Mouse (Mus musculus) left cerebral cortex, adult 2 months (tissue): ENCODE data around the gene Dusp12. TPM values are rescaled to one million over a fixed set of nuclear protein-coding genes. Genes with fewer than 3 reads are reported as not detected.
A peak's percentile ranks its signal among the peaks of the same experiment; 100 is the strongest.

ENCODE experiments used
- DNase-seq, 2 experiments: peaks; one replicate each; pipeline ENCODE4 v3.0.0; 2021 to 2022; ENCODE audit warnings: low spot score in 2 of 2, mixed read lengths in 1 of 2; ENCODE audit errors: extremely low spot score in 1 of 2
- H3K27ac ChIP-seq: fragments of 200-600 bp; 2 replicates; pipeline ENCODE4 v1.8.1; 2022
- H3K4me3 ChIP-seq: fragments of 200-600 bp; 2 replicates; pipeline ENCODE4 v1.8.1; 2022
- CTCF ChIP-seq: fragments of 200-600 bp; IDR thresholded peaks from 2 replicates; pipeline ENCODE4 v1.8.1; 2022; ENCODE audit warnings: antibody characterized with exemption, mild to moderate bottlenecking, moderate library complexity
- intact Hi-C: fragments of 180-260 bp; cut with DNase I; formaldehyde crosslinking; loops from one replicate; pipeline ENCODE4 v1.15.1; 2025
- total RNA-seq, 2 experiments: library from RNA; stranded (reverse); gene quantifications; 2 replicates each; pipeline ENCODE4 v1.2.3; 2021

The Dusp12 gene
- total RNA-seq, 2 experiments from 2014 or later, result 14.3 to 15.5 TPM

DNA sequence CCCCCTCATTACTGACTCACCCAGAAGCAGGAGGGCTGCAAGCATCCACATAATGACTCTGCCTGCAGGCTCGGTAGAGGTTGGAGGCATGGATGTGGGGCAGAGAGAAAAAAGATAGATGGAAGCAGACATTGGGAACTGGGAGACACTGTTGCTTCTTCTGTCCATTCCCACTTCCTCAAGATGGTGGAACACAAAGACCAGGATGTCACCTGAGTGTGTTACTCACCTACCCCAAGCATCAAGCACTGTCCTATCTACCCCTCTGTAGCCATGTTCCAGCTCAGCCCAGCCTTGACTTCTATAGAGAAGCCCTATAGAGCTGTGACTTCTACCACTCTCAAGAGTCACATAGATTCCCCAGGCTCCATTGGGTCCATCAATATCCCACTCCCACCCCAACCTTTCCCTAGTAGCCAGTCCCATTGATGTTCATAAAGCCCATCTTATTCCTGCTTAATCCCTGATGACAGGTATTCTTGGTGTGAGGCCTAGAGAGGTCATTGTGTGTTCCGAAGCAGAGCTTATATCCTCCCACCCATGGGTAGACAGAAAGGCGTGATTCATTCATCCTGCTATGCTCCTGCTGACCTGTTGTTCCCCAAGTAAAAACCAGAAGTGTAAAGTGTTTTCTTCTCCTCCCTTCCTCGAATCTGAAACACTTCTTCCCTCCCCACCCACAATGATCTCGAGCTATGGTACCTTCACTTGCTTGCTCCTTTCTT is 27.7 kb upstream of the Dusp12 start, which contains the start of gene Fcrlb:
Fcrlb (minus strand) TSS at position 51 of the 725 bp plus-strand sequence.
- intact Hi-C loops, result no loop called here
- no peak for DNase-seq
- Histone ChIP-seq H3K27ac (no peak within 1 kb of the TSS), H3K4me3 (no peak within 1 kb of the TSS)
- no peak for TF ChIP-seq CTCF

- intact Hi-C loops, result no loop called here
- Histone ChIP-seq H3K4me3 (no peak overlapping the region), H3K27ac (no peak overlapping the region)
- no peak for TF ChIP-seq CTCF
- DNase-seq, result no peak
These were observed 26.7 kb upstream of the Dusp12 start for GRCm38 (mm10) chr1:170911907-170912660.

GRCm38 (mm10) chr1:170908341-170908740 is 23.0 kb upstream of the Dusp12 start:
- intact Hi-C loops, result loop anchor here (5.0 kb wide), 1 partner anchor 69 kb away; the partner anchor contains the start of gene Fcgr2b
- H3K4me3 ChIP-seq, result peak overlapping the region; percentile 61
- no peak for TF ChIP-seq CTCF
- DNase-seq, result no peak
- H3K27ac ChIP-seq, result no peak overlapping the region

DNA sequence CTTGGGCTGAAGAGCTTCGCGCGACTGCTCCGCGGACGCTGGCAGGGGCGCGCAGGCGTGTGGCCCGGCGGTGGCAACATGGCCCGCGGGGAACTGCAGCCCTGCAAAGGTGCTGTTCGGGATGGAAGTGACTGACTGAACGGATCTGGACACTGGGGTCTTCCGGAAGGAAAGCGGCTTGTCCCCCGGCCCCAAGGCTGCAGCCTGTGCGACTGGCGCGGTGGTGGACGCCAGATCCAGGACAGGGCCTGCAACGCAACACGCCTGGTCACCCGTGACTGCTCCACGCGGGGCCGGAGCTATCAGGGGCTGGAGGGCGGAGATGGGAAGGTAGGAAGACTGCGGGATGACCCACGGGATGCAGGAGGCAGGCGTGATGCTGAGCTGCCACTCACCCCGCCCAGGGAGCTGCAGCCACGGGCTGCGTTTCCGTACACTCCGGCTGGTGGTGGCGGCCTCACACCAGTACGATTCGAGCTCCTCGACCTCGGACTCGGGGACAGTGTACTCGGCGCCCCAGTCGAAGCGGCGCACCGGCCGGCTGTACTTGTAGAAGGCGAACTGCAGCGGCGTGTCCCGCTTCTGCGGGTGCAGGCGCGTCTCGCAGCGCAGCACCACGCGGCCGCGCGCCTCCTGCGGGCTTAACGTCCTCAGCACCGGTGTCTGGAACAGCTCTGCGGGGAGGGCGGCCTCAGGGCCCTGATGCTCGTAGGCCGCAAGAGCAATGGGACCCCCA is 22.3 kb upstream of the Dusp12 start:
- Histone ChIP-seq H3K27ac (no peak overlapping the region; the same call in 1 of the 2 replicates), H3K4me3 (peak overlapping the region; percentile 61)
- no peak for TF ChIP-seq CTCF
- DNase-seq, result peak; percentile 26 to 34
- intact Hi-C loops, result loop anchor here (5.0 kb wide), 1 partner anchor 70 kb away; the partner anchor contains the start of gene Fcgr2b

- DNase-seq, result no peak
- H3K27ac ChIP-seq, result no peak overlapping the region
- TF ChIP-seq CTCF, result no peak
- intact Hi-C loops, result loop anchor here (5.0 kb wide), 1 partner anchor 70 kb away; the partner anchor contains the start of gene Fcgr2b
- peak overlapping the region; percentile 61 for H3K4me3 ChIP-seq
These were observed 21.7 kb upstream of the Dusp12 start for GRCm38 (mm10) chr1:170907111-170907455.

DNA sequence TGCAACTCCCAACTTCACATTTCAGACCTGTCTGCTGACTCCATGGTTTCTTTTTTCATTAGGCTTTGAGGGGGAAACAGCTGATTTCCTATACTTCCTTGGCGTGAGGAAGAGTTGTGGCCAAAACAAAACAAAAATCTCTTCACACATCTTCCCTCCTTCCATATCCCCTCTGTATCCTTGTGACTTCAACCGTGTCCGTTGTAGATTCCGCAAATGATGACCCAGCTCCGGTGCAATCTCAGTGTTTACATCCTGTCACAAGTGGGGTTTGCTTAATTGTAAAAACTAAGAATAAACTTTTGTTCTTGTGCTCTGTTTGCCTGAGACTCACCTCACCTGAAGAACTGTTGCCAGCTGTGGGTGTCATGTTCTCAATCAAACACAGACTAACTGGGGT is 18.1 kb upstream of the Dusp12 start:
- intact Hi-C loops, result no loop called here
- Histone ChIP-seq H3K27ac (no peak overlapping the region), H3K4me3 (no peak overlapping the region)
- no peak for DNase-seq
- TF ChIP-seq CTCF, result no peak

DNA sequence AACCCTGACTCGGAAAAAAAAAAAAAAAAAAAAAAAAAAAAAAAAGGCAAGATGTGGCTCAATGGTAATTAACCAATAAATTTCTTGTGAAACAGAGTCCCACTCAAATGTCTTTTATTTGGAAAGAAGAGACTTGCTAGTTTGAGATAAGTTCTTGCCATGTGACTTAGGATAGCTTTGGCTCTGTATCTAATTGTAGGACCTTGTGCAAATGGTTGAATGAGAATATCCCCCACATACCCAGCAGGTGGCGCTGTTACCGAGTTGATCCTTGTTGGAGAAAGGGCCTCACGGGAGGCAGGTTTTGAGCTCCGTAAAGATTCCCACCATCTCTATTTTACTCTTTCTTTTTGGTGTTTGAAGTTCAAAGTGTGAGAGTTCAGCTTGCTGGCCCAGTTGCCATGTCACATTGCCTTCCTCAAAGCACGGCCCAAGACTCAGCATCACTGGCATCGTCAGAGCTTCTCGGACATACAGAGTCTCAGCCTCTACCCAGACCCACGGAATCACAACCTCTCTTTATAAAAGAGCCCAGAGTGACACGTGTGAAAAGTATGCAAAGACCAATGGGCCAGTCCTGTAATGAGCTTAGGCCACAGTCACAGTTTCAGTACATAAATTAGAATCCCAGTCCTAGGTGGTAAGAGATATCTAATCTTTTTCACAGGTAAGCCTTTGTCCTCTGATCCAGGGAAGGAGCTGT is 16.3 kb upstream of the Dusp12 start:
- Histone ChIP-seq H3K4me3 (no peak overlapping the region), H3K27ac (no peak overlapping the region)
- DNase-seq, result peak; percentile 82 to 90
- TF ChIP-seq CTCF, result peak; percentile 84
- intact Hi-C loops, result loop anchor here (1.0 kb wide), 2 partner anchors 91 to 95 kb away; no protein-coding TSS in a partner anchor

DNA sequence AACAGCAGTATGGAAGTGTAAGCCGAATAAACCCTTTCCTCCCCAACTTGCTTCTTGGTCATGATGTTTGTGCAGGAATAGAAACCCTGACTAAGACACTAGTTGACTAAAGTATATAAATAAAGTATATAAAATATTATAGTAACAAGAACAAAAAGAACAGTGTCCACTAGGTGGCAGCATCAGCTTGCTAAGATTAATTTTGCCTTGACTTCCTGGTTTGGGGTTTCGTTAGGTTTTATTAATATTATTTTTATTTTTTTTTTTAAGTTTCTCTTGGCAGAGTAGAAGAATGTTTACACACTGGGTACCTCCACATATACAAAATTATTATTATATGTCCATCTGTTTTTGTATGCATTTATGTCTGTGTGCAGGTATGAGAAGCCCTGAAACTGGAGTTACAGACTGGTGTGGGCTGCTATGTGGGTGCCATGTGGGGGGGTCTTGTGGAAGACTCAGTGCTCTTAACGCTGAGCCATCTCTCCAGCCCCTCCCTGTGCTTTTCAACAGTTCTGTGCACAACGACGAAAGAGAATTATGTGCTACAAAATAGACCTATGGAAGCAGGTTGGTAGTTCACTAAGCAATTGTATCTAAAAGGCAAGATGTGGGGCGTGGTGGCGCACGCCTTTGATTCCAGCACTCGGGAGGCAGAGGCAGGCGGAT is 15.6 kb upstream of the Dusp12 start:
- H3K27ac ChIP-seq, result no peak overlapping the region
- peak; percentile 70 for TF ChIP-seq CTCF
- peak; percentile 44 to 47 for DNase-seq
- intact Hi-C loops, result loop anchor here (1.0 kb wide), 1 partner anchor 91 kb away; no protein-coding TSS in a partner anchor
- H3K4me3 ChIP-seq, result no peak overlapping the region

GRCm38 (mm10) chr1:170898413-170899075 is 13.2 kb upstream of the Dusp12 start:
- intact Hi-C loops, result loop anchor here (5.0 kb wide), 1 partner anchor 204 kb away; no protein-coding TSS in a partner anchor
- H3K27ac ChIP-seq, result no peak overlapping the region
- no peak for TF ChIP-seq CTCF
- H3K4me3 ChIP-seq, result no peak overlapping the region
- DNase-seq, result no peak

DNA sequence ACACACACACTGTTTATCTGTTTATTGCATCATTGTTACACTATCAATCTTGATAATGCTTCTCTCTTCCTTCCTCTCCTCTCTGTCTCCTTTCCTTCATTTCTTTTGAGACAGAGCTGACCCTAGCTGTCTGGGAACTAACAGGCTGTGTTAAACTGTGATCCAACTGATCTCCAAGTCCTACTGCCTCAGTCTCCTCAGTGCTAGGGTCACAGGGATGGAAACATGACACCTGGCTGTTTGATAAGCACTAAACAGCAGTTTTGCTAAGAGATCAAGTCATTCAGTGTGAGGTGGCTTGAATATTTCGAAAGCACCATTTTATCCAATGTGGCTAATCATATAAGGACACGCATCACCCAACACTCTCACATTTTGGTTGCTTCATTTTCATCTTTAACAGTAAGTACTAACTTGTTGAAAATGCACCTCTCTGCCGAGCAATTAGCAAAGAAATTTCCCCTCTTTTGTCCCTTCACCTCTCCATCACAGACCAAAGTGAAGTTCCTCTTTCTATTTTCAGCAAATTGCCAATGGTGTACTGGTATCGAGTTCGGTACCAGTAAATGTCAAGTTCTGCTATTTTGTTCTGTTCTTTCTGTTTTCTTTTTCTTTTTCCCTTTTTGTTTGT is 11.4 kb upstream of the Dusp12 start:
- no peak for TF ChIP-seq CTCF
- Histone ChIP-seq H3K4me3 (no peak overlapping the region), H3K27ac (no peak overlapping the region)
- no peak for DNase-seq
- intact Hi-C loops, result loop anchor here (5.0 kb wide), 1 partner anchor 206 kb away; no protein-coding TSS in a partner anchor
